Mouse (Mus musculus): Measurements from ENCODE around the gene Plin1. TPM values are rescaled to one million over a fixed set of nuclear protein-coding genes. Genes with fewer than 3 reads are reported as not detected.

Gene Plin1
- polyA plus RNA-seq, 2 experiments, result not detected

DNA sequence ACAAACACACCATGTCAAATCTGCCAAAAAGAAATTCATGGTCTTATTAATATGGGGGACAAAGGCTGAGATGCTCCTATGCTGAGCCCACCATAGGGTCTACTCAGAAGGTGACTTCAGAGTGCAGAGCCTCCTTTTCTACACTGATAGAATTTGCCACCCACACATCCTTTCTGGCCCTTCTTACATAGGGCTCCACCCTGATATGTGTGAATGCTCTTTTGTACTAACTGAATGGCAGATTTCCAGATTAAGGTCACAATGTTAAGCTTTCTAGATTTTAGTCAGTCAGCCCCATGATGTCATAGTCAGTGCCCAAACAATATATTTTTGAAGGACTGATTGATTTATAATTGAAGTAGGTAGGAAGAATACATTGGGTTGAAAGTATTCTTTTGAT is 27.1 kb upstream of the Plin1 start:
- TF ChIP-seq CTCF (IDR thresholded peaks at IDR 0.05; ENCODE audit: low read depth) (no peak), EP300 (IDR thresholded peaks at IDR 0.05; ENCODE audit: low read depth) (no peak)
- Histone ChIP-seq H3K27me3 (ENCODE audit: control insufficient read depth, insufficient read depth, low read length) (no peaks in the 10 kb centered on the region), H3K4me1 (replicated peaks; ENCODE audit: control insufficient read depth in 2 of 2, insufficient read depth in 2 of 2, low read length in 1 of 2) (no peaks in the 10 kb centered on the region), H3K4me3 (ENCODE audit: insufficient read depth in 1 of 2, low read depth in 2 of 2, low read length in 2 of 2) (no peak overlapping the region), H3K36me3 (replicated peaks; ENCODE audit: control insufficient read depth, insufficient read depth, low read depth) (no peaks in the 10 kb centered on the region), H3K27ac (no peak overlapping the region), H3K9me3 (ENCODE audit: control insufficient read depth, low read length) (no peaks in the 10 kb centered on the region), H3K4me2 (ENCODE audit: low read depth) (no peak overlapping the region), H3K9ac (replicated peaks) (no peak overlapping the region)
- ATAC-seq (ENCODE audit: insufficient read depth) (no peak), DNase-seq (ENCODE audit: low read depth in 3 of 3, low spot score in 3 of 3) (no peak)

DNA sequence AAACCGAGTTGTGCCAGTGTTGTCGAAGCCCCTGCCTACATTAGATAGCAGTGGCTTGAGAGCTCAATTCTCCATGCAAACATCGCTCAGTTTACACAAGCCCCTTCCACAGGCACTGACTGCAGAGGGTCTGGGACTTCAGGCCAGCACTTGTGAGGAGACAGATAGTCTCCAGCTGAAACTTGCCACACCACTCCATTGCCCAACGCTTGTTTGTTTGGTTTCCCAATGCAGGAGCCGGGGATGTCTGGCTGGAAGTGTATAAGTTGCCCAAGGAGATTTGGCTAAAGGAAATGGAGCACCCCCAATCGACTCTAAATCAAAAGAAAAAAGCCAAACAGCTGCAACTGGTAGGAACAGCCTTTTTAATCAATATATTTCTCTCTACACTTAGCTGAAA is 25.5 kb upstream of the Plin1 start:
- DNase-seq (ENCODE audit: low read depth in 3 of 3, low spot score in 3 of 3), result no peak
- no peak for TF ChIP-seq EP300 (IDR thresholded peaks at IDR 0.05; ENCODE audit: low read depth)
- no peak for TF ChIP-seq CTCF (IDR thresholded peaks at IDR 0.05; ENCODE audit: low read depth)
- no peak for ATAC-seq (ENCODE audit: insufficient read depth)
- H3K9me3 ChIP-seq (ENCODE audit: control insufficient read depth, low read length), result no peaks in the 10 kb centered on the region
- no peaks in the 10 kb centered on the region for H3K27me3 ChIP-seq (ENCODE audit: control insufficient read depth, insufficient read depth, low read length)
- no peak overlapping the region for H3K4me3 ChIP-seq (ENCODE audit: insufficient read depth in 1 of 2, low read depth in 2 of 2, low read length in 2 of 2)
- H3K36me3 ChIP-seq (replicated peaks; ENCODE audit: control insufficient read depth, insufficient read depth, low read depth), result no peaks in the 10 kb centered on the region
- H3K4me1 ChIP-seq (replicated peaks; ENCODE audit: control insufficient read depth in 2 of 2, insufficient read depth in 2 of 2, low read length in 1 of 2), result no peaks in the 10 kb centered on the region
- H3K9ac ChIP-seq (replicated peaks), result no peak overlapping the region
- H3K4me2 ChIP-seq (ENCODE audit: low read depth), result no peak overlapping the region
- H3K27ac ChIP-seq, result no peak overlapping the region
- whole genome bisulfite sequencing (ENCODE audit: insufficient replicate concordance), result 46% methylated on average over 6 of the region's 6 CpGs

DNA sequence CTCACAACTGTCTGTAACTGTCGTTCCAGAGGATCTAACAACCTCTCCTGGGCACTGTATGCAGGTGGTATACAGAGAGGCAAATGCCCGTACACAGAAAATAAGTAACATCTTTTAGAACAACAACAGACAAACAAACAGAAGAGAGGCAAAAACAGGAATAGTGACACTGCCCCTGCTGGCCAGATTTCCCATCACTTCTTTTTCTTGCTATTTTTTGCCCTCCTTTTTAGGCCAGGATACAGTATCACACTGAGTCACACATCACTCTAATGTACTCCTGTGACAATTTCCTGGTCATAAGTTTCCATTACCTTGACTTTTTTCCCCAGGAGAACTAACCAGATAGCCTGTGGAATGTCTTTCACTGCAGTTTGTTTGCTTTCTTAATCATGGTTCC is 23.6 kb upstream of the Plin1 start:
- H3K9ac ChIP-seq (replicated peaks), result no peak overlapping the region
- H3K9me3 ChIP-seq (ENCODE audit: control insufficient read depth, low read length), result no peaks in the 10 kb centered on the region
- WGBS (ENCODE audit: insufficient replicate concordance), result 31% methylated on average over 2 of the region's 2 CpGs
- H3K4me3 ChIP-seq (ENCODE audit: insufficient read depth in 1 of 2, low read depth in 2 of 2, low read length in 2 of 2), result no peak overlapping the region
- DNase-seq (ENCODE audit: low read depth in 3 of 3, low spot score in 3 of 3) (no peak), ATAC-seq (ENCODE audit: insufficient read depth) (no peak)
- no peak overlapping the region for H3K27ac ChIP-seq
- H3K27me3 ChIP-seq (ENCODE audit: control insufficient read depth, insufficient read depth, low read length), result no peaks in the 10 kb centered on the region
- no peak for TF ChIP-seq EP300 (IDR thresholded peaks at IDR 0.05; ENCODE audit: low read depth)
- peak; percentile 8; the same call in 1 of the 2 replicates for TF ChIP-seq CTCF (IDR thresholded peaks at IDR 0.05; ENCODE audit: low read depth)
- no peaks in the 10 kb centered on the region for H3K4me1 ChIP-seq (replicated peaks; ENCODE audit: control insufficient read depth in 2 of 2, insufficient read depth in 2 of 2, low read length in 1 of 2)
- no peak overlapping the region for H3K4me2 ChIP-seq (ENCODE audit: low read depth)
- no peaks in the 10 kb centered on the region for H3K36me3 ChIP-seq (replicated peaks; ENCODE audit: control insufficient read depth, insufficient read depth, low read depth)

DNA sequence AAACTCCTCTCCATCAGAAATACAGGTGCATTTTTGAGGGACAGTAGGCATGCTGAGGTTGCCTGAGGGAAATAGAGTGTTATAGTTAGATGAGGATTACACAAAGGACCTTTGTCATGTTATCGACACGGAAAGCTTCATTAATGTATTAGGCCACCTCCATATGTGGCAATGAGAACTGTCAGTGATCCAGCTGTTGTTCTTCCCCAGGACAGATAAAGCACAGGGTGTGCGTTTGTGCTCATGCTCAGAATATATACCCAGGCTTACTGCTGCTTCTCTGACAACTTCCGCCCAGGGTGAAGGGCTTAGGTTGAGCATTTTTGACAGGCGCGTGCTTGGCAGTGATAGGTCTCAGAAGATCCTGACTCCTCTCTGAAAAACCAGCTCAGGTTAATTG is 16.8 kb upstream of the Plin1 start:
- Histone ChIP-seq H3K4me3 (ENCODE audit: insufficient read depth in 1 of 2, low read depth in 2 of 2, low read length in 2 of 2) (no peak overlapping the region), H3K27me3 (ENCODE audit: control insufficient read depth, insufficient read depth, low read length) (no peaks in the 10 kb centered on the region), H3K4me1 (replicated peaks; ENCODE audit: control insufficient read depth in 2 of 2, insufficient read depth in 2 of 2, low read length in 1 of 2) (no peaks in the 10 kb centered on the region), H3K9ac (replicated peaks) (no peak overlapping the region), H3K4me2 (ENCODE audit: low read depth) (no peak overlapping the region), H3K36me3 (replicated peaks; ENCODE audit: control insufficient read depth, insufficient read depth, low read depth) (no peaks in the 10 kb centered on the region), H3K9me3 (ENCODE audit: control insufficient read depth, low read length) (no peaks in the 10 kb centered on the region), H3K27ac (no peak overlapping the region)
- no peak for ATAC-seq (ENCODE audit: insufficient read depth)
- DNase-seq (ENCODE audit: low read depth in 3 of 3, low spot score in 3 of 3), result no peak
- WGBS (ENCODE audit: insufficient replicate concordance), result 70% methylated on average over 6 of the region's 6 CpGs
- no peak for TF ChIP-seq CTCF (IDR thresholded peaks at IDR 0.05; ENCODE audit: low read depth)
- TF ChIP-seq EP300 (IDR thresholded peaks at IDR 0.05; ENCODE audit: low read depth), result no peak

DNA sequence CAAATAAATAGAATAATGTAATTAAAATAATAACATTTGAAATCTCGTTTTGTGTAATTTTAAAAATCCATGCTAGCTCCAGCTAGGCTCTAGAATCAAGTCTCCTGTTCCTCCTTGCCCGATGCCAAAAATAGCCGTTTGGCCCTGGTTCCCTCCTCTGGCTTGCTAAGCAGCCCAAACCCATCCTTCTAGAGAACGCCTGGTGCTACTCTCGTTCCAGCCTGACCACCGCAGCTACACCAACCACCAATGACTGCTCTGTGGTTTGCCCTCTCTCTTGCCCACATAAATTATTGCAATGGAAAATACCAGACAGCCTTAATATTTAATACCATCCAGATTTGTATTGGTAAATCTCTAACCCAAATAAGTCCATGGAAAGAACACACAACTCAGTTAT is 15.0 kb upstream of the Plin1 start:
- 52% methylated on average over 6 of the region's 6 CpGs for WGBS (ENCODE audit: insufficient replicate concordance)
- no peak for TF ChIP-seq EP300 (IDR thresholded peaks at IDR 0.05; ENCODE audit: low read depth)
- Histone ChIP-seq H3K27ac (no peak overlapping the region), H3K9me3 (ENCODE audit: control insufficient read depth, low read length) (no peaks in the 10 kb centered on the region), H3K4me1 (replicated peaks; ENCODE audit: control insufficient read depth in 2 of 2, insufficient read depth in 2 of 2, low read length in 1 of 2) (peaks cover 3 to 4% of the 10 kb centered on the region in 2 experiments; a peak in 2 of 4 replicates), H3K9ac (replicated peaks) (no peak overlapping the region), H3K36me3 (replicated peaks; ENCODE audit: control insufficient read depth, insufficient read depth, low read depth) (no peaks in the 10 kb centered on the region), H3K27me3 (ENCODE audit: control insufficient read depth, insufficient read depth, low read length) (no peaks in the 10 kb centered on the region), H3K4me3 (ENCODE audit: insufficient read depth in 1 of 2, low read depth in 2 of 2, low read length in 2 of 2) (no peak overlapping the region), H3K4me2 (ENCODE audit: low read depth) (no peak overlapping the region)
- ATAC-seq (ENCODE audit: insufficient read depth), result no peak
- DNase-seq (ENCODE audit: low read depth in 3 of 3, low spot score in 3 of 3), result no peak
